8 mouse cellular contexts compared by ENCODE assay signal in the genomic region with DNA sequence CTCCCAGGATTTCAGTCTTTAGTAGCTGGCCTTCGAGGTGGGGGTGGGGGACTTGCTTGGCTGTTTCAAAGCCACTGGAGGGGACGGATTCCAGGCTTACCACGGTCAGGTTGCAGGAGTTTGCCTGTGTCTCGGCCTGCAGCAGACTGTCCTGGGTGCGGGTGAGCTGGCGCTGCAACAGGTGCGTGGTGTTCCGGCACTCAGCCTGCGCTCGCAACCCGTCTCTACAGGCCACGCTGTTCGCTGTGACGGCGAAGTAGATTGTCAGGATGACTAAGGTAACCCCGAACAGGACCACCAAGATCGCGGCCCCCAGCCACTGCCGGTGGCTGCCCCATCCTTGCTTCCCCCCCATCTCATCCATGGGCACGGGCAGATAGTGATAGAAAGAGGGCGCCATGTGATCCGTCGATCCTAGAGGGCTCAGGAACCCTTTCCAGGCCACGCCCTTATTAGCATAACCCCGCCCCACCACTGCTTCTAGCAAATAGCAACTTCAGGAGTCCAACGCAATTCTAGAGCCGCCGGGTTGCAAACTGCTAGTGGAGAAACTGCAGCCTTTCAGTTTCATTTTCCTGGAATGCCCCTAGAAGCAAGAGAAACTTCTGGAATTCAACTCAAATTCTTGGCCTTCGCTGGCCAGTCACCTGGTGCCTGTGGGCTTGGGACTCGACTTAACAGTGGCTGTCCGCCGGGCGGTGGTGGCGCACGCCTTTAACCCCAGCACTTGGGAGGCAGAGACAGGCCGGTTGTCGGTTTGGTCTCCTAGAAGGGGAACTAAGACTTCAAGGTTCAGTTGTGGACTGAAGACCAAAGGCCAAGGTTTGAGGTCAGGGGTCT. TPM values are rescaled to one million over a fixed set of nuclear protein-coding genes. Genes with fewer than 3 reads are reported as not detected.
DNase-seq lines count a peak whose midpoint lies in the region; ATAC-seq and TF ChIP-seq lines count a peak whose summit lies in the region.

Gene Bst2, minus strand, starts transcription at position 429 of the 840 bp plus-strand sequence.

- peaks cover 16% of the 10 kb centered on the region for H3K4me1 ChIP-seq in forebrain, embryonic 10.5 days
- H3K4me1 ChIP-seq in heart, postnatal 0 days (ENCODE audit: control insufficient read depth, insufficient read depth): peaks cover 10% of the 10 kb centered on the region; the same call in 1 of the 2 replicates

- DNase-seq in adrenal gland, postnatal 10 days: peak; percentile 92
- peak; percentile 76 for DNase-seq in forebrain, embryonic 10.5 days (ENCODE audit: extremely low spot score, low spot score)
- DNase-seq in heart, postnatal 0 days (ENCODE audit: low spot score): peak; percentile 93
- DNase-seq in kidney, postnatal 36 days: peak; percentile 96
- peak; percentile 99 for DNase-seq in lung, postnatal 36 days
- DNase-seq in retina, adult 2 months (ENCODE audit: low read depth, low spot score): peak; percentile 28
- DNase-seq in thymus, postnatal 4 days: peak; percentile 89

- peak within 1 kb of the TSS; percentile 69 for H3K4me2 ChIP-seq in heart, postnatal 0 days (ENCODE audit: low read depth, low read length)

- no peaks in the 10 kb centered on the region for H3K36me3 ChIP-seq in forebrain, embryonic 10.5 days (replicated peaks)
- H3K36me3 ChIP-seq in heart, postnatal 0 days (replicated peaks; ENCODE audit: control insufficient read depth, insufficient read depth, low read length): no peaks in the 10 kb centered on the region; the same call in 1 of the 2 replicates

- H3K9me3 ChIP-seq in forebrain, embryonic 10.5 days: no peaks in the 10 kb centered on the region
- H3K9me3 ChIP-seq in heart, postnatal 0 days (replicated peaks; ENCODE audit: control insufficient read depth, low read length): no peaks in the 10 kb centered on the region

- H3K4me3 ChIP-seq in forebrain, embryonic 10.5 days: peak within 1 kb of the TSS; percentile 54
- H3K4me3 ChIP-seq in heart, postnatal 0 days (ENCODE audit: low read depth, low read length): peak within 1 kb of the TSS; percentile 58

- no peak; the same call in 1 of the 2 replicates for TF ChIP-seq EP300 in heart, postnatal 0 days (IDR thresholded peaks at IDR 0.05; ENCODE audit: low read depth)

- ATAC-seq in CD4-positive, CD25-positive, alpha-beta regulatory T cell, adult 4 months: peak; percentile 98
- ATAC-seq in heart, postnatal 0 days (ENCODE audit: insufficient read depth, low read depth): peak; percentile 90

- no peak for TF ChIP-seq CTCF in heart, postnatal 0 days (IDR thresholded peaks at IDR 0.05; ENCODE audit: low read depth)

- WGBS in forebrain, embryonic 10.5 days: 3% methylated on average over 37 of the region's 37 CpGs
- WGBS in heart, postnatal 0 days: 3% methylated on average over 37 of the region's 37 CpGs

- H3K27ac ChIP-seq in forebrain, embryonic 10.5 days: peak within 1 kb of the TSS; percentile 66; the same call in 1 of the 2 replicates
- peak within 1 kb of the TSS; percentile 77 for H3K27ac ChIP-seq in heart, postnatal 0 days (ENCODE audit: low read depth)

- H3K9ac ChIP-seq in heart, postnatal 0 days (replicated peaks; ENCODE audit: low read depth, low read length): peak within 1 kb of the TSS; percentile 56

- peaks cover 43% of the 10 kb centered on the region for H3K27me3 ChIP-seq in forebrain, embryonic 10.5 days (ENCODE audit: poor library complexity, severe bottlenecking)
- no peaks in the 10 kb centered on the region for H3K27me3 ChIP-seq in heart, postnatal 0 days (ENCODE audit: control insufficient read depth, insufficient read depth, low read length)

RNA-seq across cellular contexts. Expression of gene Bst2, which starts in this region (rescaled TPM):
- 100 to 1,000 TPM in 1 of 2 experiments, 10 to 100 TPM in 1; 75.3 to 150 TPM for polyA plus RNA-seq in CD4-positive, CD25-positive, alpha-beta regulatory T cell, adult 4 months (2017; shearing (Covaris generic))
- total RNA-seq in adrenal gland, postnatal 10 days (2021): 10 to 100 TPM; 34.5 to 37.3 TPM
- 6.7 and 7.4 TPM in 2 replicates for polyA plus RNA-seq in forebrain, embryonic 10.5 days (2016; fragmentation: Nextera tagmentation; extraction: Ambion mirVana)
- total RNA-seq in heart, postnatal 0 days (2014; rRNA removed; ENCODE audit: low replicate concordance): 101 and 109 TPM in 2 replicates
- polyA plus RNA-seq in heart, postnatal 0 days (2015; fragmentation: Nextera tagmentation; extraction: Ambion mirVana): 42.9 and 43.3 TPM in 2 replicates

Comparison
In these comparisons a context has a peak if more than half of its experiments do, and no peak if none do; other contexts are left out.
1. Peak in every context shown above with its lines: DNase-seq, ATAC-seq, H3K4me3 ChIP-seq and H3K27ac ChIP-seq.
2. DNase-seq: peak in every context shown above with its lines; median percentile 99 in lung, postnatal 36 days; 96 in kidney, postnatal 36 days; 93 in heart, postnatal 0 days; 92 in adrenal gland, postnatal 10 days; 89 in thymus, postnatal 4 days; 76 in forebrain, embryonic 10.5 days; 28 in retina, adult 2 months.